Mouse (Mus musculus): ENCODE results near the gene Mgat4a.
A peak's percentile ranks its signal among the peaks of the same experiment; 100 is the strongest.

Mgat4a gene

DNA sequence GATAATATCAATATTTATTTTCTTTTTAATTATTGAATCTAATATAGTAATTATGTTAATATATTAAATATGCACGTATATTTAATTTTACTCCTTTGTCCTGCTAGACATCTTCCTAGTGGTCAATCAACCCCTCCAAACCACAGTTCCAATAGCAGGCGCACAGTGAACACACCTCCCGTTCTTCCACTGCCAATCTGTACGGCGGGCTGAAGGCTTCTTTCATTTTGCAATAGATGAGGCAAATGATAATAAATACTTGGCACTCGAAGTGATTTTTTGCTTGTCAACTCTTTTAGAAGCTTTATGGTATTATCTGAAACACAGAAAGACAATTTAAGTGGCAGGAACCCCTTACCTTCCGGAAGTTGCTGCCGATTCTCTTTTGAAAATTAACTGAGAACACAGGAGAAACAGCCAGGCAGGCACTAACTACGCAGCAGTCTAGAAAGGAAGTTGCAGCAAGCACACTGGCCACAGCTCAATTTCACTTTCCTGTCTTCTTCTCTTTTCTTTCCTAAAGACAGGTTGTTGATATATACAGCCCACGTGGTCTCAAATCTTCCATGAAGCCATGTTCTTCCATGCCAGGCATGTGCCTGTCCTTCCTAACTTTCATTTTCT lies 45.0 kb downstream of the Mgat4a start:
- no peak for DNase-seq (ENCODE audit: low spot score in 2 of 2)

DNA sequence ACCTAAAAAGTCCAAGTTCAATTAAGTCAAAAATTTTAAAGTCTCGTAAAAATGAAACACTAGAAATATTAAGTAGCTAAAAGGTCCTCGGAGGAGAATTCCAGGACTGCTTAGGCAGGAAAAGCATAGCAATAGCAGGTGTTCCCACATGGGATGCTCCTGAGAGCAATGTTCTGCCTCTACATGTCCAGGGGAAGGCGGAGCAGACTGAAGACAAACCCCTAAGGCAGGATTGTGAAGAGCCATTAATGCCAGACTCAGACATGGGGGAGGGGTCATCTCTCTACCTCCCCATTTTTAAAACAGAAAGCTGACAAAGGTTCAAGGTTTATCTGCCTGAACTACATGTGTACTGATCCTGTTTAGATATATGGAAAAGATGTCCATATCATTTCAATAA lies 45.7 kb downstream of the Mgat4a start:
- no peak for DNase-seq (ENCODE audit: low spot score in 2 of 2)

DNA sequence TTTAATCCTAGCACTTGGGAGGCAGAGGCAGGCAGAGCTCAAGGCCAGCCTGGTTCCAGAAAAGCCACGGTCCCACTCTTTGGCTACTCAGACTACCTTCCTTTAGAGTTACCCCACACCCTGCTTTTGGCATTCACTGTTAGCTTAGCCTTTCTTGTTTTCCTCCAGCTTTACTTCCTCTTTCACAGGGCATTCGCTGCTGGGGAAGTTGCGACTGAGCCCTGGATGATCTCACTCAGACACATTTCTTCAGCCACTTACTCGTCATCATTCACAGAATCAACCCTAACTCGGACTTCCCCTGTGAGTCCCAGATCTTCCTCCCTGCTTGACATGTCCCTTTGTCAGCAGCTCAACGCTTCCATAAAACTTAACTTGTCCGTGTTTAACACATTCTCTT lies 49.1 kb downstream of the Mgat4a start:
- DNase-seq (ENCODE audit: low spot score in 2 of 2): peak in 1 of 2 experiments; percentile 49

DNA sequence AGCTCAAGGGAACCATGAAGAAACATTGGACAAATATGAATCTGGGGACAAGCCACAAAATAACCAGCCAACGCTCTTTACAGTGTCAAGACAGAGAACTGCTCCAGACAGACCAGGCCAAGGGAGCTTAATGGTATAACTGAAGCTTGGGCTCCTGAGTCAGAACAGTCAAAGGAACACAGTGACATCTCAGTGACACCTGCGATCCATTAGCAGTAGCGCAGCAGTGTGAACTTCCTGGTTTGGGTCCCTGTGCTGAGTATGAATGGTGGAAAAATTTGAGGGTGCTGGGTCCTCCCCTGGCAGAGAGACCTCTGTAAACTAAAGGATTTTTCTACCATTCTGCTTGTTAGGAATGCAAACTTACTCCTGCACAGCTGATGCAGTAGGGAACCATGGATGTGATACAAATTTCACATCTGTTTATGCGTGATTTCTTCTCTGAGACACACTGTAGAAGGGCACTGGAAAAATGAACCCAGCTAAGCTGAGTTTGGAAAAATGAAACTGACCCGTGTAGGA lies 50.1 kb downstream of the Mgat4a start:
- no peak for DNase-seq (ENCODE audit: low spot score in 2 of 2)

DNA sequence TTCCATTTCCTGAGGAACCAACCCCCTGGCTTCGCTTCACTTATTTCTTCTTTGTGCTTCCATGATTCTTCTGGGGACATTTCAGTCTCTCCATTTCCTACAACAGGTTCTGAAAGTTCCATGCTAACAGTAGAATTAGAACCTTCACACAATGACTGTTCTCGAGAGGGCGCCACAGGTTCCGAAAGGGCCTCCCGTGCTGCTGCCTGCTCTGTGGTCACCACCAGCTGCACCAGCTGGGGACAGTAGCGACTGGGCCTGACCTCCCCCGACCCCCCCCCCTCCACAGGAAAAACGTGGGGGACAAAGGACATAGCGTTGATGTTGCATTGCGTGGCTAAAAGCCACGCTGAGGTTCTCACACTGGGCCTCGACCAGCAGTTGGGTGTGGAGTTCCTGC lies 52.3 kb downstream of the Mgat4a start:
- no peak for DNase-seq (ENCODE audit: low spot score in 2 of 2)

DNA sequence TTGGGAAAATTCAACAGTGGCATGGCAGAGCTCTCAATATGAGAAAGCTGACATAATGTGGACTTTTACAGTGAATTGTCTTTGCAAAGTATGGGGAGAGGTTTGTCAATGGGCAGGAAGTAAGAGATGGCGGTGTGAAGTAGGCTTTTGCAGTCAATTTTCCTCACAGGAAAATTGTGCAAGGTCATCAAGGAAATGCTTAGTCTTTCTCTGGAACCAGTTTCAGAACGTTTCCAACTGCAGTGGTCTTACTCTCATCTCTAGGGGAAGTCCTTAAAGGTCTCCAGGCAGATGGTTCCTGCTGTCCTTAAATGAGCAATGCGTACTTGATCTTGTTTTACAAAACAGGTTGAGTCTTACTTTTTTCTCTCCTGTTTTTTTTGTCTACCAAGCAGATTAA lies 53.8 kb downstream of the Mgat4a start:
- DNase-seq (ENCODE audit: low spot score in 2 of 2): no peak

DNA sequence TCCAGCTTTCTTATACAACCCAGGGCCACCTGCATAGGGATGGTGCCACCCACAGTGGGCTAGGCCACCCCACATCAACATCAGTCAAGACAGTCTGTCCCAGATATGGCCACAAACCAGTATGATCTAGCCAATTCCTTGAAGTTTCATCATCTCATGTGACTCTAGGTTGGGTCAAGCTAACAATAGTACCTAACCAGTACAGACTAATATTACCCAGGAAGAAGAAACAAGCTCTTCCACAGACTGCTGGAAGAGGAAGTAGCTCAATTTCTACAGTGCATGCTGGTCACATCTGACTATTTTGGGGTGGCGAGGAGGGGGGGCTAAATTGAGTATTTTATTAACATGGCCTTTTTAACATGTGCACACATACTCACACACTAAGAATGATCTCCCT lies 54.4 kb downstream of the Mgat4a start:
- no peak for DNase-seq (ENCODE audit: low spot score in 2 of 2)

DNA sequence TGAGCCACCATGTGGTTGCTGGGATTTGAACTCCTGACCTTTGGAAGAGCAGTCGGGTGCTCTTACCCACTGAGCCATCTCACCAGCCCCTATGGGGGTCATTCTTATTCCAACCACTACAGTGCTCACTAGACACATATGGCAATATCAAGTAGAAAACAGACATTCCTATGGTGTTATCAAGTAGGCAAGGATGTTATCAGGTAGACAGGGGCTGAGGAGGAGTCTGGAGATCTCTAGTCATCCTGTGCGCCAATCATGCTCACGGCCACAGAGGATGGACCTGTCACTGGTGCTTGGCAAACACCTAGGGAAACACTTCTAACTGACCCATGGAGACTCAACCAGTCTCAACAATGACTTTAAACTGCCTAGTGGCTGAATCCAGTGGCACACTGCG lies 56.2 kb downstream of the Mgat4a start:
- no peak for DNase-seq (ENCODE audit: low spot score in 2 of 2)

DNA sequence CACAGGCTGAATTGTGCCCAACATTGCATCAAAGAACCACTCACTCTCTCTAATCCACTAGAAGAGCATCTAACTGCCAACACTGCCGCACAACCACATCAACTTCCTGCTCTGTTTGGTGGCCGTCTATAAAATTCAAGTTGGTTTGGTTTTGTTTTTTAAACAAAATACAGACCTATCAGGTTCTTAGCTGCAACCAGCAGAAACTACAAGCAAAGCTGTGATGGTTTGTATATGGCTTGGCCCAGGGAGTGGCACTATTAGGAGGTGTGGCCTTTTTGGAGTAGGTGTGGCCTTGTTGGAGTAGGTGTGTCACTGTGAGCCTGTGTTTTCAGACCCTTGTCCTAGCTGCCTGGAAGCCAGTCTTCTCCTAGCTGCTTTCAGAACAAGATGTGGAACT lies 59.5 kb downstream of the Mgat4a start:
- DNase-seq (ENCODE audit: low spot score in 2 of 2): no peak

DNA sequence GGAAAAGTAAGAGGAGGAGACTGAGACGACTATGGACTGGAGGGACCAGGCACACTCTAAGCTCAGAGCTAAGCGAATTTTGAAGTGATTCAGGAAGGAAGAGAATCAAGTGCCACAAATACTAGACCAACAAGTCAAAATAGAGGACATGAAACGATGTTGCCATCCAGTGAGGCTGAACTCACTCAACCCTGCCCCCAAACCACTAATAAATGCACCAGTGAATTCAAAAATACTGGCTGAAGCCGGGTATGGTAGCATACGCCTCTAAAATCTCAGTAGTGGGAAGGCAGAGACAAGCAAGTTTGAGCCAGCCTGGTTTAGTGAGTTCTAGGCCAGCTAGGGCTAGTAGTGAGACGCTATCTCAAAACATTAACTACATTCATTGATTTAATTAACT lies 60.1 kb downstream of the Mgat4a start:
- DNase-seq (ENCODE audit: low spot score in 2 of 2): no peak

DNA sequence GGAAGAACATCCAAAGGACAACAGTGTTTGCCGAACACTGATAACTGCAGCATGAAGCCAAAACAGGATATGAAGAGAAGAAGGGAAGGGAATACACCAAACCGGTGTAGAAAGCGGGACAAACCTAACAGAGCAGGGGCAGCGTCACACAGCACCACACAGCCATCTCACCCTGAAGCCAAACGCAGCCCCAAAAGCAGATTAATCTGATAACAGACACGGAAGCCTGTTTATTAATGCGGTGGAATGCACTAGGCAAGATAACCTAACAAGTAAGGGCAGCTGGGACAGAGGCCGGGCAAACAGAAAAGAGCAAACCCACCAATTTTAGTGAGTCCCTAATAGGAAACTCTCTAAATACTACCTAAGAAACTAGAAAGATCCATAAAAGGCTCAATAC lies 61.1 kb downstream of the Mgat4a start:
- no peak for DNase-seq (ENCODE audit: low spot score in 2 of 2)

DNA sequence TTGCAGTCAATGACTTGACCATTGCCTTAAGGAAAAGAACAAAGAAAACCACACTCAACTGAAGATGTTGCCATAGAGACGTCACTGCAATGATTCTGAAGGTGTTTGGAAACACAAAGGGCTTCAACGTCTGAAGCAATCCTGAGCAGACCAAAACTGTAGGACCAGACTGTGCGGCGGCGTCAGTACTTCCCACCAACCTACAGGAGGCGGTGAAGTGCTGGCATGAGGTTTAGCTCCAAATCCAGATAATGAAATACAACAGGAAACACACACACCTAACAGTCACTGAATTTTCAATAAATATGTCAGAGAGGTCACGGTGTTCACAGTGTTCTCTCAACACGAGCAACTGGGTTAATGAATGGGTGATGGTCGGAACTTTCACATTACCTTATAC lies 61.7 kb downstream of the Mgat4a start:
- peak in 1 of 2 experiments; percentile 73 for DNase-seq (ENCODE audit: low spot score in 2 of 2)

DNA sequence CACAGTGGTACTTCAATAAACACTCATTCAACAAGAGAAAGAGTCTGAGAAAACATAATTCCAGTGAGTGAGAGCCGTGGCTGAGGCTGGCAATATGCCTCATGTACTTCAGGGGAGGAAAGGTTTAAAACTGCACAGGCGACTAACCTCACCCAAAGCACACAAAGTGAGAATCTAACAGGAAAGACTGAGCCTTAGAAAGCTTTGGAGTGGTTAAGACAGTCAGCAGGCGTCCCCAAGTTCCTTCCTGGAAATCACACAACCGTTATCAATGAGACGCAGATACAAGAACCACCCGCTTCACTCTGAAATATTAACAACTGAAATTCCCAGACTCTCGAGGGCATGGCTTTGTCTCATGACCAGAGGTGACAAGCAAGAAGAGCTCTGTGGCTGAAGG lies 62.4 kb downstream of the Mgat4a start:
- DNase-seq (ENCODE audit: low spot score in 2 of 2): no peak

DNA sequence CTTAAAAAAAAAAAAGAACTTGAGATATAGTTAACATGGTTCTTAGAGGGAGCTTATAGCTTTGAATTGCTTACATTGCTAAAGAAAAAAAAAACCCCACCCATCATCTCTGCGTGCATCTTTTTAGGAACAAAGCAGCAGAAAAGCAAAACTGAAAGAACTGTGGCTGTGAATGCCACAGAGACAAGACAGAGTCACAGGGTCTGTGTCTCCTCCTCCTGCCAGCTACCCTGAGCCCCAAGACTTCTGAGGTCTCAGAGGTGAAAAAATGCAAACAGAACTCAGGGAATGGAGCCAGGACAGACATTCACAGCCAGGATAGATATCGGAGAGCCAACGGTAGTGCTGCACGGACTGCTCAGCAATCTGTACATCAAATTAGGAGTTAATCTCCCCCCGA lies 62.9 kb downstream of the Mgat4a start:
- no peak for DNase-seq (ENCODE audit: low spot score in 2 of 2)

DNA sequence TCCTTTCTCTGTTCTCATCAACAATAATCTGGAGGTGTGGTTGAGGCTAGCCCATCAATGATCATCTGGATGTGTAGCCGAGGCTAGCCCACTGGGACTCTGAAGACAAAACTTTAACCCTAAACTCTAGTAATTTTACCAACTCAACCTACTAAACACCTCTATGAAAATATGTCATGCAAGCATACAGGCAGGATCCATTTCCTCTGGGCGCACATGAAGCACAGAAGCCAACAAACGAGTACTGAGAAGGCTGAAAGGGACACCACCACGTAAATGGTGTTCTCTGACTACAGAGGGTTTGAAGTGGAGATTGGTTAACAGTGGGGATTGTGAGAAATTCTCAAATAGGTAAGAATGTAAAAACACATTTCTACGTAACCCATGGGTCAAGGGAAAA lies 63.6 kb downstream of the Mgat4a start:
- DNase-seq (ENCODE audit: low spot score in 2 of 2): no peak

DNA sequence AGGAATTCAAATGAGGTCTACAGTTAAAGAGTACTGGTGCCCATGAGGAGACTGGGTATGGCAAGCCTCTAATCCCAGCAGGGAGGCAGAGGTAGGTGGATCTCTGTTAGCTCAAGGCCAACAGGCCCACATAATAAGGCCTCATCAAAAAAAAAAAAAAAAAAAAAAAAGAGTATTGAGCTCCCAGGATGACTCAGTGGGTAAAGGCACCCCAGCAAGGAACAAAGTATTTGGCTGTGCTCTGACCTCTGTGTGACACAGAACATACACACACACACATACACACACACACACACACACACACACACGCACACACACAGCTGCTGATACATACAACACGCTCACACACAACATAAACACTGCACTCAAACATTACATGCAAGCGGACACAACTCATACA lies 65.5 kb downstream of the Mgat4a start:
- DNase-seq (ENCODE audit: low spot score in 2 of 2): no peak

DNA sequence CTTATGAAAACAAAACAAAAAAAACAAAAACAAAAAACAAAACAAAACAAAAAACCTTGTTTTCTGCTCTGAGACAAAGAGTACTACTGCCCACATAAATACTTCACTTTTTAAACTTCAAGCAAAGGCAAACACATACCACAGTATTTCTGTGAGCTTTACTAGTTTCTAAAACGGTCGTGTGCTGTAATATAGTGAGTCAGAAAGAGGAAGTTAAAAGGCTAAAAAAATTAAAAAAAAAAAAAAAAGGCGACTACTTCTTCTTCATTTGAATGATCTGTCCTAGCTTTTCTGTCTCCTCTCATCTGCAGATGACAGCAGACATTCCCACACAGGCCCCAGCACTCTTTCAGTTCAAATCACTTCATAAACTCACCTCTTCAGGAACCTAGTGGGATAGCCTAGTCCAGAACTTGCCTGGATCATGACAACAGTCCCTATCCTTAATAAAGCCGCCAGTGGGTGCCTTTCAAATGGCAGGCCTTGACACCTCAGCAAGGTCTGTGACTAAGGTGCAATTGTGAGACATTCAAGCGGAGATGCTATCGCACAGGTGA lies 66.1 kb downstream of the Mgat4a start:
- DNase-seq (ENCODE audit: low spot score in 2 of 2): no peak

DNA sequence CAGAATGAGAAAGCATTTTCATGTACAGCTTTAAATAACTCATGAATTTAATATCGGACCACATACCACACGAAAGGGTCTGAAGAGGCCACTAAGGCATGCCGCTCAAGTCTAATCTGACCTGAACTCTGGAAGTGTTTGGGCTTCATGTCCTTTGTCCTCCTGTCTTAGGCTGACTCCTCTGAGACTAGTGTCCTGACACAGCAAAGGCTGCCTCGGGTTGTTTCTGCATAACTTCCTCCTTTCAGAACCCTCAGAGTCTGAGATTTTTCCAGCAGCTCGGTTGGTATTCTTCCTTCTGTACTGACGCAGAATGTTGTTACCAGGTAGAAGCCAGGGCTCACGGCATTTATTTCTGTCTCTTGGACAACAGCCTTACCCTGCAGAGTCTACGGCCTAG lies 66.8 kb downstream of the Mgat4a start:
- no peak for DNase-seq (ENCODE audit: low spot score in 2 of 2)

DNA sequence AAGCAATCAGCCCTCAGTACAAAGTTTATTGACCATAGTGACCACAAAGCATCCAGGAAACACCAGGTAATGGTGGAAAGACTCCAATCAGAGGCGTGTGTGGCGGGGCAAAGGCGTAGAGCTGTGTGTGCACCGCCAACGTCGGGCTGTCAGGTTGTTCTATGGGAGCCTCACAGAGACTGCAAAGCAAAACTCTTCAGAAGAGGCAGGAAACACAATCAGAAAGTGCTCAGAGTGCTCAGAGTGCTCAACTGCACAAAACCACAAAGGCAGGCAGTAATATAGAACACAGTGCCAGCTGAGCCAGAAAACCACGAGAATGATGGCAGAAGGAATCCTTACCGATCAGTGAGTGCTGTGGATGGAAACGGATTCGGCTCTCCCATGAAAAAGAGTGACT lies 67.6 kb downstream of the Mgat4a start:
- no peak for DNase-seq (ENCODE audit: low spot score in 2 of 2)

DNA sequence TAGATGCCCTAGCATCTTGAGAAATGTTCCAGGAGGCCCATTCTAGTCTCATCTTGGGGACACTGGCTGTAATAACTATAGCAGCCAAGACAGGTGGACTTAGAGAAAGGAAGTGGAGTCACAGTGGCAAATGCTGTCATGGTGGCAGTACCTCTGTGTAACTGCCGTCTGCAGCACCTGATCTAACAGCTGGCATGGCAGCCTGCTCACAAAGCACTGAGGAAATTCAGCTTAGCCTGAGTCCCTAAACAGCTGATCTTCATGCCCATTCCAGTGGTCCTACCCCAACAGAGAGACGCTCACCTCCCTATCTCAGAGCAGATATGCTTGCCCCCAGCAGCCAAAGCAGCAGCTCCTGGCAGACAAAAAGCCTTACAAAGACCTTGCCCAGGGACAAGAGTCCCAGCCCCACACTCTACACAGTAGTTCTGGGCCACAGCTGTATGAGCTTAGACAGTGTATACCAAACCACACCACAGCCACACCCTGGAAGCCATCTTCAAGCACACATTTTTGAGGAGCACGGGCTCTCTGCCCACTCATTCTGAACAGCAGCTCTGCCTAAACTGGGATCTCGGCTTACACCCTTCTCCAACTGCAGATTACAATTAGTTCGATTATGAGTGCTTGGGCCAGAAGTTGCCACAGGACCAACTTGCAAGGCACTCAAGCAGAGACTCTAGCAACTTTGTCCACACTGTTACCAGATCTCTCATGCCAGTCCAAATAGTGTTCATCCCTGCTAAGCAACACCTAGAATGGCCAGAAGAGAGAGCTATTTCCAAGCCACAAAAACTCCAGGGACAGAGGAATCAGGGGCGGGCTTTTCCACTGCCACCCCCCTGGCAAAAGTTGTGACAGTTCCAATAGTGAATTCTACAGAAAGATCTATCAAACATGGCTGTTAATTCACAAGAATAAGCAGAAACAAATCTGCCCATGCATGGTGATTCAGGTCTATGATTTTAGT lies 69.4 kb downstream of the Mgat4a start:
- no peak for DNase-seq (ENCODE audit: low spot score in 2 of 2)

DNA sequence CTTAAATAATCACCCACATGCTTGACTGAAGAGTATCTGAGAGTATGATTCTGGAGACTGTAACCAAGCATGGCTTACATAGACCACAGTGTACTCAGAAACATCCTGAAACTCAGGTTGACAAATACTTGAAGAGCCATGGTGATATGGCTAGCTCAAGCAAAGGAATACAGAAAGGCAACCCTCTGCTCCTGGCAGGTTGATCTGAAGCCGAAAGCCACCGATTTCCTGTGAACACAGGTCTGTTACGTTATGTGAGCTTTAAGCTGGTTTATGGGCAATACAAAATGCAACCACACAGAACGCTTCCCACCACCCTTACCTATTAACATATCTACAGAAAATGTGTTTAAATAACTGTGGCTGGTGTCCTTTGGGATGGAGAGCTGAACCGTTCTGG lies 71.8 kb downstream of the Mgat4a start:
- DNase-seq (ENCODE audit: low spot score in 2 of 2): no peak

DNA sequence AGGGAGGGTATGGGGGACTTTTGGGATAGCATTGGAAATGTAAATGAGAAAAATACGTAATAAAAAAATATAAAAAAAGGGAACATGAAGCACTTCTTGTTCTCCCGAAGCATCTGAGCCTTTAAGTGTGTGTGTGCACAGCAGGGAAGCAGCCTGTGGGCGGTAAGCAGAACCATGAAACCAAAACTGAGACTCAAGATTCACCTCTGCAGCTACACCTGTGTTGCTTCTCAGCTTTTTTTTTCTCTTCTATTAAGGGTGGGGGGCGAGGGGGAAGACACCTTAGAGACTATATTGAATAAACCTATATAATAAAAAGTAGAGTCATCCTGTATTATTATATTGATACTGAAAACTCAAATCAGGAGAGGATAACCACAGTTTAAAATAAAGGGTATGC lies 73.0 kb downstream of the Mgat4a start:
- DNase-seq (ENCODE audit: low spot score in 2 of 2): no peak
